Mouse (Mus musculus): ENCODE data around the gene Ppp4c.

Gene Ppp4c

DNA sequence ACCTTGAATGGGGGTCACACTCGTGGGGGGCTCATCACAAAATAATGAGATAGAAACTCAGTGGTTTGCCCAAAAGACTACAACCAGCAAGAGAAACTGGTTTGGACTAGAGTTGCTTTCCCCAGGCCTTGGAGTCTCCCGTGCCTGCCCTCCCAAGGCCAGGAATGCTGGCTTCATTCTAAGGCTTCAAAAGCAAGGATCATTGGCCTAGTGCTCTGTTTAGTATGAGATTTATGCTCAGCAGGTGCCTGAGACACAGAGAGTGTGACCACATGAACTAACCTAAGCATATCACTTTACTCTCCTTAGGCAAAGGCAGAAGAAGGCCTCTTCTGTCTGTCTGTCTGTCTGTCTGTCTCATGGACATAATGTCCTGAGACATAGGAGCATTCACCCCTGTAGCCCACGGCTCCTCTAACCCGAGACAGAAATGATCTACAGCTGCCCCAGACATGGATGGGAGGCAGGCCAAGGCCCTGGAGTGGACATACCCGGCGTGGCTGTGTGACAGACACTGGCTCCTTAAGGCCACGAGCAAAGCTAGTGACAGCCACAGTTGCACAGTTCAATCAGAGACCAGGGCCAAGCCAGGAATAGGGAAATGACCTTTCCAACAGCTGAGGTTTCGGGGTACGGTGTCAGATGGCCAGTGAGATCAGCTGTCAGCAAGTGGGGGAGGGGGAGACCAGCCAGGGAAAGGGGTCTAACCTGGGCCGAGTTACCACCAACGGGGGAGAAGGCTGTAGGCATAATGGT is 10.0 kb upstream of the Ppp4c start:
- DNase-seq (ENCODE audit: low spot score in 2 of 2), result no peak

DNA sequence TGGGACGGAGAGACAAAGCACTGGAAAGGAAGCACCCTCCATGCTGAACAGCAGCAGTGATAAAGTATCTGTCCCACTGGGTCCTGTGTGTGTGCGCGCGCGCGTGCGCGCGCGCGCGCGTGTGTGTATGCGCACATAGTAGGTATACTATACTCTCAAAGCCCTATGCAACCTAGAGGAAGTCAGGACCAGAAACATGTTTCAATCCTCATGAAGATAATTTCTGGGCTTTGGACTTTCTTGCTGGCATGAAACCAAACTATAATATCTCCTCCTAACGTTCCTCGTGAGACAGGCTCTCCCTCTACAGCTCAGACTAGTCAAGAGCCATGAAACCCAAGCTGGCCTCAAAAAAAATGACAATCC is 8.7 kb upstream of the Ppp4c start:
- no peak for DNase-seq (ENCODE audit: low spot score in 2 of 2)

DNA sequence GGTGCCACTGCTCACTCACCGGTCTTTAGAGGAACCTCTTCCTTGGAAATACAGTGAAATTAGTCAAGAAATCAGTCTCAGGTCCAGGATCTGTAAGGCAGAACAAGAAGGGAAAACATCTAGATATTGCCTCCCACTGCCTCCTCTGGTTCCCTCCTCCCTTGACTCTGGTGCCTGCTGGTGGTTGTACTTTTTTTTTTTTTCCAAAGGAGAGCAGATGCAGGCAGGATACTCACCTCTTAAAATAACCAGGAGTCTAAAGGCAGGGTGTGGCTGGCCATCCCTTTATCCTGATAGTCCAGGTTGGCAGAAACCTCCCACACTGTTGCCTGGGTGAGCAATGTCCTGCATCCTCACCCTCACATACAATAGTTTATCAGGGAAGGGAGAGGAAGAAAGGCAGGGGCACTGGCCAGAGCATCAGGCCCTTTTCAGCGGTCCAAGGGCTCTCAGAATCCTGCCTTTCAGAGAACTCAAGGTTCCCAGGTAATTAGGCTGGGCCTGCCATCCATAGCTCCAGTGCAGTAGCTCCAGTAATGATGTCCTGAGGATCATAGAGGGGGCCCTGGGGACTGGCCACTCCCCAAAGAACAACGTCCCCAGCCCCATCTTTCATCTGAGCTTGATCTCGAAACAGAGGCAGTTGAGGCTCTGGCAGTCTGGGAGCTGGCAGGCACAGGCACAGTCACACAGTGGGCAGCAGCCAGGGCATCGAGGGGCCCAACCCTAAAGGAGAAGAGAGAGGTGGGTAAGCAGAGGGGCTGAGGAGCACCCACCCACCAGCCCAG is 8.2 kb upstream of the Ppp4c start:
- DNase-seq (ENCODE audit: low spot score in 2 of 2), result peak in 1 of 2 experiments; percentile 65

DNA sequence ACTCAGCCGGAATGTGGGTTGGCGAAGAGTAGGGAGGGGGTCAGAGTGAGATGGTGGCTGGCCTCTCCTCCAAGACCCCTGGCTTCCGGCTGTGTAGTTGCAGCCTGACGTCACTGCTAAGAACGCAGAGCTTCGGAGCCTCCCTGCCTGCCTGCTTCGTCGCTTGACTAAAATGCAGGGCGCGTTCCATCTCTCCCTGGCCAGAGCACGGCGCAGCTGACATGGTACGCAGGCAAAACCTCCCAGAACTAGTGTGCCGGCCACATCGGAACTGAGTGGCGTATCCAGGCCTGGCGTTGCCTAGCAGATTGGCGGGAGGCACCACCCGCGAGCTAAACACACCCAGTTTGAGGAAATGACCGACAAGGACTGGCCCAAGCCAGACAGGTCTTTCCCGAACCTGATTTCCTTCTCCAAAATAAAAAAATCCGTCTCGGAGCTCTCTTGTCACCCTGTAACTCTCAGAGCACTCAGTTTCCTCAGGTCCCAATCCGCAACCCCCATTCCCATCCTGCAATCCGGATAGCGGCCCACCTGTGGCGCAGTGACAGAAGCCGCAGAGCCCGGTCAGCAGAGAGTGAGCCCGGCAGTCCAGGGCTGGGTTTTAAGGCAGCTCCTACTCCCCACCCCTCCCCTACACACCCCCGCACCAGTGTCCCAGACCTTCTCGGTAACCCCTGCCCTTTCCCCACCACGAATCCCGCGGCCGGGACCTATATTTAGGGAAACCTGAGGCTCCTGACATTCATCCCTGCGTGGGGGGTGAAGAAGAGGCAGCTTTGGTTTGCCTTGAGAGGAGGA is 7.4 kb upstream of the Ppp4c start:
- peak in 1 of 2 experiments; percentile 89 for DNase-seq (ENCODE audit: low spot score in 2 of 2)

DNA sequence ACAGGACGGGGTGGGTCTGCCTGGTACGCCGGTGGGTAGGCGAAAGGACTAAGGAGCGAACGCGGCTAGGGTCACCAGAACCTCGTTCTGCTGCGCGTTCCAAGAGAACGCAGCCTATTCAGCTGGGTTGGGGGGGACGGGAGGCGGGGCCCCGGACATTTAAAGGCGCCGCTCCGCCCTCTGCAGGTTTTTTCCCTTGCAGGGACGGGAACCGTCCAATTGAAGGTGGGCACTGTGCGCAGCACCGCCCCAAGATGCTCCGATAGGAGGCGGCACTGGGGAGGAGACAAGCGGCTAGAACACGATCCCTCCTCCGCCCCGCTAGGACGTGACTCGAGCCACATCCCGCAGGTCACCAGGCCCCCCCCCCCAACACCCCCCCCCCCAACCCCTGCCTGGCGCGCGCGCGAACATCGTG is 6.8 kb upstream of the Ppp4c start:
- DNase-seq (ENCODE audit: low spot score in 2 of 2), result peak; percentile 96 to 98

DNA sequence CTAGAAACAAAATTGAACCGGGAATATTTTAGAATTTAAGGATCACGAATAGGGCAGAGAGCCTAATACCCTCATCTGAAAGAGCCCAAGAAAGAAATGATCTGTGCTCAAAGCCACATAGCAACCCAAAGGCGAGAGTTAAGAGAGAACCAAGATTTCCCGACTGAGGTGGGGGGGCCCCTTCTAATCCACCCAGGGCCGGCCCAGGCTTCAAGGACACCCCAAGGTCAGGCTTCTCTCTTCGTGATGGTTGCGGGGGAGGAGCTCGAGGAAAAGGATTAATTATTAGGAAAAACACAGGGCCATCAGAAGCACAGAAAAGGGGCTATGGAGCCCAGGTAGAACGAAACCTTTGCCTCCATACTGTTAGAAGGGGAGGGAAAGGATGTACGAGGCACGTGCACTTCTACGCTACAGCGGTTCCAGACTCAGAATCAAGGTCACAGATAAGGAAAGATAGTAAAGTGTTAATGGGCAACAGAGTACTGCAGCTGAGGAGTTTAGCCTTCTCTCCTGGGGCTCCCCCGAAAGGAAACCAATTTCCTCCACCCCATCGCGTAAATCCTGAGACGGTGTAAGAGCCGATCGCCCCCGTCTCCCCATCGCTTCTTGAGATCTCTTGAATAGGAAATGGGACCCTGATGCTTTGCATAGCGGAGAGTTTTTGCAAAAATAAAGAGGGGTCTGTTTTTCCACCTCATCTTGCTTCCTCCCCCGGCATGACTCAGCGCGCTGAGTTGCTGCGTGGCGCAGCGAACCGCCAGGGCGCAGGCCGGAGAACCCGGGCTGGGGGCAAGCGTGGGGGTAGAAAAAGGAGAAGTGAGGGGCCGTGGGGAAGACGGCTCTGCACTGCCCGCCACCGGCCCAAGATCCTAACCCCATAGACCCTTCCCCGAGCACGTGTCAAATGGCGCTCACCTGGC is 6.1 kb upstream of the Ppp4c start:
- DNase-seq (ENCODE audit: low spot score in 2 of 2), result no peak

DNA sequence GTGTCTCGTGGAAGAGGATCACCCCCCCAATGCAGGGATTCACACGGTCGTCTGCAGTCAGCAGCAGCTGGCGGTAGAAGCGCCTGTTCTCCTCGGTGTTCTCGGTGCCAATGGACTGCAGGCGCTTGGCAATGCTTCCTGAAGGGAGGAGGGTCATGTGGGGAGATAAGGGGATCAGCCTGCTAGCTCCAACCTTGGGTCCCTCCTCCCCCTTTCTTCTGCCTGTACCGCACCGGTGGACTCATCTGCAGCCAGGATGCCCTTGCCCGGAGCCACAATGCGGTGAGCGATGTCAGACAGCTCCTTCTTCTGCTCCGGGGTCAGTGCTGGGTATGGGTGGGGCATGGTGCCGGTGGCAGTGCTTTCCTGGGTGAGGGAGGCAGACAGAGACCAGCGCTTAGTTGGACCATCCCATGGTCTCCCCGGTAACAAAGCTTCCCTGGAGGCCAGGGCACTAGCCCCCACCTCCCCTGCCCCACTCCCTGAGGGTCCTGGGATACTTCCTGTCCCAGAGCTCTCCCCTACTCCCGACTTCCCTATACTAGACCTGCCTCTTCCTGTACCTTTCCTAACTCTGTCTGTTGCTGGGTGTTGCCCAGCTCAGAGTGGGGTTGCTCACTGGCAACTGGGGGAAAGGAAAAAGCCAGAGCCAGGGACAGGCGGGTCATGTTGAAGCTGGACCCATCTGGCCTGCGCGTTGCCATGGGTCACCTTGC is 5.3 kb upstream of the Ppp4c start, which contains the start of gene Fam57b:
TSS of gene Fam57b (plus strand) at position 258 of the 716 bp plus-strand sequence.
- no peak for DNase-seq (ENCODE audit: low spot score in 2 of 2)

DNA sequence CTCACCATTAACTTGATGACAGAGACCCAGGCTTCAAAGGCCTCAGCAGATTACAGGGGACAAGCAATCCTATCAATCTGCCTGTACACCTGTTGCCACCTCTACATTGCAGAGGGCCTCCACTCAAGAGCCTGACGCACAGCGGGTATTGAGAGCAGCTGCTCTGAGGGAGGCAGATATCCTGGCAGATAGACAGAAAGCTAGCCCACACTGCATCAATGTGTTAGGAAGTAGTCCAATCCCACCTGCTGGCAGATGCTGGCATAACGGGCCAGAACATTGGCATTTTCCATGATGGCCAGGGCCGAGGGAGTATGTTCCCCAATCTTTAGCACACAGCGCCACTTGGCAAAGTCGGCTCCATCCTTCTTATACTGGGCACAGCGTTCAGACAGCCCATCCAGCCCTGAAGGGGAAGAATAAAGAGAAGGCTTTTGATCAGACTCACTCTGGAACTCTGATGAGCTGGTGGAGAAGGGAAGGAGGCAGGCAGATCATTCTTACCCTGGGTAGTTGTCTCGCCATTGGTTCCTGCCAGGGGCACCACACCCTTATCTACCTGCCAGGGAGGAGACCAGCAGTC is 4.1 kb upstream of the Ppp4c start:
- DNase-seq (ENCODE audit: low spot score in 2 of 2), result peak in 1 of 2 experiments; percentile 72

DNA sequence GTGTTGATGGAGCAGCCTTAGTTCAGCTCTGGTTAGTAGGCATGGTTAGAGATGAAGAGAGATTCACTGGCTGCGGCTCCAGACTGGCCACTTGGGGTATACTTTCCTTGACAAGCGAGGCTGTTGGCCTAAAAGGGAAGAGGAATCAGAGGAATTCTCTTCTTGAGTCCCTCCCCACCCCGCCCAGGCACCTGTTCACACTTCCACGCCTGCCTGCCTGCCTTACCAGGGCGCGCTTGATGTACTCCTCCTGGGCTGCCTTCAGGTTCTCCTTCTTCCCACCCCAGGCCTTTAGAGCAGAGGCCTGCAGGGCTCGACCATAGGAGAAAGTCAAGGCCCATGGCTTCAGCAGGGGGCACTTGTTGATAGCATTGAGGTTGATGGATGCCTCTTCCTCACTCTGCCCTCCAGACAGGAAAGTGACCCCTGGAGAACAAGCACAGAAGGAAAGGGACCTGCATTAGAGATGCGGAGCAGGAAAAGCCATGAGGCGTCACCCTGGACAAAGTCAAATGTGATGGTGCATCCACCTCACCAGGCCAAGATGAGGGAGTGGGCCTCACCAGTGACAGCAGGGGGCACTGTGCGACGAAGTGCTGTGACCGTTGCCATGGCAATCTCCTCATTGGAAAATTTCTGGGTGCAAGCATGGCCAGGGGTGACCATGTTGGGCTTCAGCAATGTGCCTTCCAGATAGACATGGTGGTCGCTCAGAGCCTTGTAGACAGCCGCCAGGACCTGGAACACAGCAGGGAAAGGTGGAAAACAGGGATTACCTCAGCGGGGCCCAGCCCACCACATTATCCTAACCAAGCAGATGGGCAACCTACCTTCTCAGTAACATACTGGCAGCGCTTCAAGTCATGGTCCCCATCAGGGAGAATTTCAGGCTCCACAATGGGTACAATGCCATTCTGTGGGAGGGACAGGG is 3.4 kb upstream of the Ppp4c start:
- DNase-seq (ENCODE audit: low spot score in 2 of 2), result no peak

DNA sequence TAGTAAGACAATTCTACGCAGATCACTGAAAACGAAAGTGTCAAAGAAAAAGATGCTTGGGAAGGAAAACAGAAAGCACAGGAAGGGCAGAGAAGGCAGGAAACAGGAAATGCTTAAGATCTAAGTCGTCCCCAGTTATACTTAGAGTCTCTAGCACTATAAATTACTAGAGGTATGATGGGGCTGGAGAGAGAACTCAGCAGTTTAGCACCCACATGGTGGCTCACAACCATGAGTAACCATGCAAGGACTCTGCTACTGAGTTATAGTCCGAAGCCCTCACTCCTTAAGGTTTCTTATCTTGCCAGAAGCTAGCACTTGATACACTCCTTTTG is 1.9 kb upstream of the Ppp4c start:
- no peak for DNase-seq (ENCODE audit: low spot score in 2 of 2)

DNA sequence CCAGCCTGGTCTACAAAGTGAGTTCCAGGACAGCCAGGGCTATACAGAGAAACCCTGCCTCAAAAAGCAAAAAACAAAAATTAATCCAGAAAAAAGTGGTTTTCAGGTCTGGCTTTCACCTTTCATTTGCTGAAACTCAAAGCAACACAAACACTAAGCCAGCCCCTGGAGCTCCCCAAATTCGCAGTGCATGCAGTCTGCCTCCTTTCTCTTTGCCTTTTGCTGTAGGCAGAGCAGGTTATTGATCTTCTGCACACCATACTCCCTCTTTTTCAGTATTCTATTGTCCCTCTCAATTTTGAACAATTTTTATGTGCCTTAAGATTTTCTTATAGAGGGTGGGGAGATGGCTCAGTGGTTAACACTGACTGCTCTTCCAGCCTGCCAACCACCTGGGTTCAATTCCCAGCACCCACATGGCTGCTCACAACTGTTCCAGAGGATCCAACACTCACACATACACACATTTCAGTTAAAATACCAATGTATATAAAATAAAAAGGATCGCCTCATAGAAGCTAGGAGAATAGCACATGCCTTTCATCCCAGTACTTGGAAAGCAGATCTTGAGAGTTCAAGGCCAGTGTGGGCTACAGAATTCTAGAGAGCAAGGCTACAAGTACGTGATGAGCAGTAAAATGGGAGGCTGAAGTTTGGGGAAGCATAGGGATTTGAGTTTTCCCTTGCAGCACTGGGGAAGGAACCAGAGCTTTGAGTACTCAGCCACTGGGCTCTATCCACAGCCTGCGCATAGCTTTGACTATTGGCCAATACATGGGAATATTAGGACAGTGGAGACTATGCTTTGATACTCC is 1.4 kb upstream of the Ppp4c start:
- no peak for DNase-seq (ENCODE audit: low spot score in 2 of 2)

DNA sequence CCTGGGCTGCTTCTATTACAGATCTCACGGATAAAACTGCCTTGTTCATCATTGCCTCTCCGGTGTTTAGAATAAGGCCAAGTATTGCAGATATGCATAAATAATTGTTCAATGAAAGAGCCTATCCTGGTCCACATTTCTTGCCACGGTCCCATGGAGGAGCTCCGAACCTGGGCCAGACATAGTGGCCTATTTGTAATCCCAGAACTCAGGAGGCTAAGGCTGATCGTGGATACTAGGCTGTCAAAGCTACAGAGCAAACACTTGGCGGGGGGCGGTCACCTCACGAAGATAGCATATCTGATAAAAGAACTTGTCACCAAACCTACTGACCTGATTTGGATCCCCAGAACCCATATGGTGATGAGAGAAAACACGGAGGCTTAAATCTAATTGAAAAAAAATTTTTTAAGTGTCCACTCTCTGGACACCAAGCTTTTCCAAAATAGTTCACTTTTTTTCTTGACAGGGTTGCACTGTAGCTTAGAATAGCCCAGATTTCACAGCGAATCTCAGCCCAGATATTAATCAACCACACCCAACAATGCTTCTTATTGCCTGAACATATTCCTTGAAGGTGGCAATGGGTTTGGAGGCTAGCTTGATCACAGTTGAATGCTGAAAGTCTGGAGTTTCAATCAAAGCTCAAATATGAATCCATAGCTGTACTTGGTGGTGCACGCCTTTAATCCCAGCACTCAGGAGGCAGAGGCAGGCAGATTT is 586 bp upstream of the Ppp4c start:
- DNase-seq (ENCODE audit: low spot score in 2 of 2), result no peak

DNA sequence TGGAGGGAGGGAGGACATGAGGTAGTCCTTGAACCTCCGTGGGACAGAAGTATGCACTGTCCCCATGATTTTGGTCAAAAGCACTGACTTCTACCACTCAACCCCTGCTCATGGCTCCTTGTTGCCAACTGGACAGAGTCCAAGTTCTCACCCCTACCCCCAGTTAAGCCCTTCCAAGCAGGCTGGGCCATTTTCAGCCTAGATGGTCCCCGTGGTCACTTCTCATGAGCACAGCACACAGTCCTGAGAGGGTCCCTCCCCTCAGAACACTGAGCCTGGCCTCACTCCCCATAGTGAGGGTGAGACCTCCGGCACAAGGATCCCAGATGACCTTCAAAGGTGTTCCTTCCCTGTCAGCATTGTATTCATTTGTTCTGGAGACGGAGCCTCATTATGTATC is 3.2 kb downstream of the Ppp4c start:
- no peak for DNase-seq (ENCODE audit: low spot score in 2 of 2)

DNA sequence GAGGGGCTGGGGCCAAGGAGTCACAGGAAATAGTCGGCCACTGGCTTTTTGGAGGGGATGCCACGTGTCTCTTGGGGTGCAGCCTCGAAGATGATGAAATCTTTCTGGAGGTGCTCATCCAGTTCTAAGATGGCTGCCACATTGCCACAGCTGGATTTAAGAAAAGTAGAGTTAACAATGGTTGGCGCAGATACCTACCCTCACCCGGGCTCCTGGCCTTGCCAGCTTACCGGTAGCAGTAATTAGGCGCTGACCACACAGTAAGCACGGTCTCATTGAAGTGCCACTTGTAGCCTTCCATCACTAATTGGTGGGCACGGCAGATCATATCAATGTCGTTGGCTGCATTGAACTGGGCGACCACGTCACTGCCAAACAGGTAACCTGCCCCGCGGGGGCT is 6.2 kb downstream of the Ppp4c start:
- no peak for DNase-seq (ENCODE audit: low spot score in 2 of 2)

DNA sequence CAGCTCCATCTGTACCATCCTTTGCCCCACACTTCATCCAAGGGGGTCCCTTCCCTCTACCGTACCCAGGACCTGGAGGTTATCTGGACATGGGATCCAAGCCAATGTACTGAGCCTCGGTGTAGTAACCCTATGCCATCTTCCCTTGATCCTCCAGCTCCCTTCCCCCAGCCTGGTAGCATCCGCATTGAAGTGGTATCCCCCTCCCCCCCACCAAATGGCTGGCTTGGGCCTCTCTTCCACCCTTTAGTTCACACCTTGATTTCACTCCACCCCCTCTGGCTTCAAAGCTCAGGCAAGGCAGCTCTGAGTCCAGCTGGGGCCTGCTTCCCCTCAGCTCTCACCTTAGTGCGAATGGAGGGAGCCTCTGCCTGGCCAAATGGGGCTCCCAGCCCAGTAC is 7.2 kb downstream of the Ppp4c start:
- no peak for DNase-seq (ENCODE audit: low spot score in 2 of 2)

DNA sequence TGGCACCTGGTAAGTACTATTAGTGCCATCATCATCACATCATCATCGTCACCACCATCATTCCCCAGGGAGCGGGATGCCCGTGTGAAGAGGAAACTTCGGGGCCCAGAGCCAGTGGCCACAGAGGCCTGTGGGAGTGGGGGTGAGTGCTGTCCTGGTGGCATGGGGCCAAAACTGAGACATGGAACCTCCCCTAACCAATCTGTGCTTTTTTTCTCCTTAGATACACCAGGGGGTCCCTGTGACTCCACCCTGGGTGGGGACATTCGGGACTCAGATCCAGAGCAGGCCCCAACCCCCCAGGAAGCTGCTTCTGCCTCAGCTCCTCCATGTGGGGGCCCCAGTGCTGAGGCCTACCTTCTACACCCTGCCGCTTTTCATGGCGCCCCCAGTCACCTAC is 7.8 kb downstream of the Ppp4c start:
- DNase-seq (ENCODE audit: low spot score in 2 of 2), result no peak

DNA sequence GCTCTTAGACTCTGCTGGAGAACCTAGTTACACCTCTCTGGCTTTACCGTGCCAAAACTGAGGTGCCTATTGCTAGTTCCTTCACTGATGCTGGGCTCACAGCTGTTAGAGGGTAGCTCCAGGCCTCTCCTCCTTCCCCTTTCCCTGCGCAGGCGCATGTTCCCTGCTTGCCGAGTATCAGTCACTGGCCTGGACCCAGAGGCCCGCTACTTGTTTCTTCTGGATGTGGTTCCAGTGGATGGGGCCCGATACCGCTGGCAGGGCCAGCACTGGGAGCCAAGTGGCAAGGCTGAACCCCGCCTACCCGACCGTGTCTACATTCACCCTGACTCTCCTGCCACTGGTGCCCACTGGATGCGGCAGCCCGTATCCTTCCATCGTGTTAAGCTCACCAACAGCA is 9.6 kb downstream of the Ppp4c start:
- no peak for DNase-seq (ENCODE audit: low spot score in 2 of 2)

Measured in left cerebral cortex, adult 9 months (tissue).